Mouse (Mus musculus): Measurements from ENCODE around the gene Rbbp8nl. TPM values are rescaled to one million over a fixed set of nuclear protein-coding genes. Genes with fewer than 3 reads are reported as not detected.

Gene Rbbp8nl
- polyA plus RNA-seq, 1 experiment from 2014 or later: not detected

DNA sequence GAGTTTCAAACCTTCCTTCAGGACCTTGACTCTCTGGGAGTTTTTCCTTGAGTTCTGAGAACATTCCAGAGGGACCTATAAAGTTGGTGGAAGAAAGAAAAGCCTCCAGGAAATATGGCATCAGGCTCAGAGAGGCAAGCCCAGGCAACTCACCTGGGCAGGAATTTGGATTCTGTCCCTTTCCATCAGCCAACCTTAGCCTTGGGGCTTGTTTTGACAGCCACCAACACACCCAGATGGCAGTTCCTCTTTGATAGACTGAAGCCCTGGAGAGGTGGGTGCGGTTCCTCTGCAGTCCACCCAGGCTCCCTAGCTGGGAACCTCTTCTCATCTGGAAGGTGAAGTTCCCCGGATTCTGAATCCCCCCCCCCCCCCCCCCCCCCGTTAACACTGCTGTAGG, 53.2 kb downstream of the Rbbp8nl start:
- WGBS (ENCODE audit: missing documents): 19% methylated on average over 3 of the region's 3 CpGs
- Histone ChIP-seq H3K27ac (no peak overlapping the region), H3K4me3 (ENCODE audit: inconsistent target) (no peak overlapping the region)

DNA sequence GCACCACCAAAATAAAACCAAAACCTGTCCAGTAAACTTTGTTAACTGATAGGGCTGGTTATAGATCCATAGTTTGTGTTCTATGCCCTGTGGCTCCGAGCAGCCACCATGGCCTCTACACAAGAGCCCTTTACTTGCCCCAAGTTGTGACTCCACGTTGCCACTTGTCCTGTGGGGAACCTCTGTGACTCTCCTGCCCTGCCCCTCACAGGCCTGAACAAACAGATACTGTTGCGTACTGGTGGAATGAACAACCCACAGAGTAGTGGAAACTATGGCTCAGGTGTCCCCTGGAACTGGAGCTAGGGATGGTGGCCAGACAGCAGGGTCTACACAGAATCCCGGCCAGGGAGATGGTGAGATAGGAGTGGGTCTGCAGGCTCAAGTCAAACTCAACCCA, 53.9 kb downstream of the Rbbp8nl start:
- Histone ChIP-seq H3K4me3 (ENCODE audit: inconsistent target) (no peak overlapping the region), H3K27ac (no peak overlapping the region), H3K36me3 (ENCODE audit: inconsistent target) (no peaks in the 10 kb centered on the region), H3K79me2 (ENCODE audit: inconsistent target) (no peaks in the 10 kb centered on the region)
- WGBS (ENCODE audit: missing documents): 91% methylated on average over 4 of the region's 4 CpGs

More for the DNA sequence above, 53.2 kb downstream of the Rbbp8nl start:
- Histone ChIP-seq H3K36me3 (ENCODE audit: inconsistent target) (no peaks in the 10 kb centered on the region), H3K79me2 (ENCODE audit: inconsistent target) (no peaks in the 10 kb centered on the region)

DNA sequence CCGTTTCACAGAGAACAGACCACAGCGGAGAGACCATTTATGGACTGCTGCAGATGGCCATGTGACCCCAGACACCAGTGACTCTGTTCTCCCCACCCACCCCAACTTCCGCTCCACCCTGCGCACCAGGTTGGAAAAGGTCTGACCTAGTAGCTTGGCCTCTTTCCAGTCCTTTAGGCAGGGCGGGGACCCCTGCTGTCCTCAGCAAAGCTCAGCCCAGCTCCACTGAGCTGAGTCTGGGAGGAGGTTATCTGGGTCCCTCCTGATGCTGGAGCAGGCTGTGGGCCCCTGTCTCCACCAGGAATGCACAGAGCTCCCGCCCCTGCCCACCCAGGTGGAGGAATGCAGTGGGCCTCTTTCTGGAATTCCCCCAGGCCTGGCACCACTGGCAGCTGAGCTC, 54.7 kb downstream of the Rbbp8nl start:
- no peak overlapping the region for H3K27ac ChIP-seq

DNA sequence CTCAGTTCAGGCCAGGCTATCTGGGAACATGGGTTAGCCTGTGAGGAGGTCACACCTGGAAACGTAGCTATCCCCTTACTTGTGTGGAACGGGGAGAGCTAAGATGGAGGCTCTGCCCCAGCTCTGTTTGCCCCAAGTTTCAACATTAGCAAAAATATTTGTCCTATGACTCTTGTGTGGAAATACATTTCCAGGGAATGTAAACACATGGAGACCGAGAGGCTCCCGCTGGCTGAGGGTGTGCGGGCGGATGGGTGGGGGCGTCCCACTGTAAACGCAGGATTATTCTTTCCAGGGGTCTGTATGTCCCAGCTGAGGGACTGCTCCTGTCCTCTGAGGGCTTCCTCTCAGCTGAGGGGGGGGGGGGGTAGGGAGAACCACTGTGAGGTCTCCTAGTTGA, 55.3 kb downstream of the Rbbp8nl start:
- 92% methylated on average over 8 of the region's 8 CpGs for WGBS (ENCODE audit: missing documents)
- Histone ChIP-seq H3K4me3 (ENCODE audit: inconsistent target) (no peak overlapping the region), H3K79me2 (ENCODE audit: inconsistent target) (no peaks in the 10 kb centered on the region), H3K27ac (no peak overlapping the region), H3K36me3 (ENCODE audit: inconsistent target) (no peaks in the 10 kb centered on the region)

More for the DNA sequence above, 54.7 kb downstream of the Rbbp8nl start:
- 75% methylated on average over 6 of the region's 6 CpGs for WGBS (ENCODE audit: missing documents)
- Histone ChIP-seq H3K79me2 (ENCODE audit: inconsistent target) (no peaks in the 10 kb centered on the region), H3K4me3 (ENCODE audit: inconsistent target) (no peak overlapping the region), H3K36me3 (ENCODE audit: inconsistent target) (no peaks in the 10 kb centered on the region)

DNA sequence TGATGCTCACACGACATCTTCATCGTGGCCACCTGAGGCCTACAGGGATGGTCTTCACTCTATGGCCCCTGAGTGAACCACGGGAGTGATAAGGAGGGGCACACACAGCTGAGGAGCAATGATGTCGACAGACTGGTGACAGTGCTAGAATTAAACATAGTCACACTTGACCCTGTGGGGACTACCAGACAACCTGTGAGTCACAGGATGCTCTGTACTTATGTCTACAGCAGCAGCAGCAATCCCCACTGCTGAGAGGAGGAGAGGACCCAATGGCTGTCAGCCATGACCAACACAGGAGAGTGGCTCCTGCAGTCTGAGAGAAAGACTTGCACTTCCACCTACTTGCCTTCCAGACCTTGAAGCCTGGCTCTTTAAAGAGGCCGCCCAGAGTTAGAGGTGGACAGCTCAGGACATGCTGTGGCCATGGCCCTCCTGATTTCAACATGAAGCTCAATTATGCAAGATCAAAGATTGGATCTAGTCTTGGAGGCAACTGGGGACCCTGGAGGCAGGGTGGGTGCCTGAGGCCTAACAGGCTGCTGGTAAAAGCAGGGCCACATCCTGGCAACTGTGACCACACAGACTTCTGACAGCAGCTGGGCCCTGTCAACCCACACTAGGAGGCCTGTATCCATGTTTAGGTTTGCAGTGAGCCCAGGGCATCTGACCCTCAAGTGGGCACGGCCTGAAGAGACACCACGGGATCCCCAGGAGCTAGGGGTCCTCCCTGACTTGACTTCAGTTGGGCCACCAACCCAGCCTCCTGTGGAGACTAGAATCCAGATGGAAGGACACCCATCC, 56.4 kb downstream of the Rbbp8nl start:
- 79% methylated on average over 7 of the region's 7 CpGs for WGBS (ENCODE audit: missing documents)
- Histone ChIP-seq H3K27ac (no peak overlapping the region), H3K36me3 (ENCODE audit: inconsistent target) (no peaks in the 10 kb centered on the region), H3K79me2 (ENCODE audit: inconsistent target) (no peaks in the 10 kb centered on the region), H3K4me3 (ENCODE audit: inconsistent target) (no peak overlapping the region)

DNA sequence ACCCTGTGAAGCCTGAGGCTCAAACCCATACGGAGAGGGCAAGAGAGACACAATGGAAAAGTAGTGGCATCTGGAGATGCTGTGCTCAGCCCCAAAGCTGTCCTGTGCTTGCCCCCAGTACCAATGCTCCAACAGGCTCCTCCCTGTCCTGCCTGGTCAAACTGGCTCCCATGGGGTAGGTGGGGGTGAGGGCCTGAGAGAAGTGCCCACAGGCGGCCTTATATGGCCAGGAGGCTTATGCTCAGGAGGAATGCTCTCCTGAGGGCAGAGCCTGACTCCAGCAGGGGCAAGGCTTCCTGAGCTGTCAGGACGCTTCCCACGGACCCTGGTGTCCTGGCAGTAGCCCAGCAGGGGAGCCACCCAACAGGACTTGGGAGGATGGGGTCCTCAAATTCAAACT, 59.2 kb downstream of the Rbbp8nl start:
- Histone ChIP-seq H3K79me2 (ENCODE audit: inconsistent target) (no peaks in the 10 kb centered on the region), H3K36me3 (ENCODE audit: inconsistent target) (no peaks in the 10 kb centered on the region), H3K4me3 (ENCODE audit: inconsistent target) (no peak overlapping the region), H3K27ac (no peak overlapping the region)
- 77% methylated on average over 4 of the region's 4 CpGs for WGBS (ENCODE audit: missing documents)

DNA sequence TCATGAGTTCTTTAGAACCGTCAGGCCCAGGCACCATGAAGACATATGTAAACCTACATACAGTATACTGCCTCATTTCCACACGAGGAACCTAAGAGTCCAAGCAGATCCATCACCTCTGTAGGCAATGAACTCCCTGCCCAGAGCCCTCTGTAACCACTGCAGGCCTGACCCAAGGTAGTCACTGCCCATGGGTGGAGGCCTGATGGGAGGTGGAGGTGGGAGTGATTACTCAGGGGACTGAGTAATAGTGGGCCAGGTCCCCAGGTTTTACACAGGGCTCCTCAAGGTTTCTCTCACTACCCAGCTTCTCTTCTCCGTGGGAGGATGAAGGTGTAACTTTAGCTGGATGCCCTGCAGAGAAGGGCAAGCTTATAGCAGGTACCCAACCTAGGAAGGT, 60.5 kb downstream of the Rbbp8nl start:
- H3K4me3 ChIP-seq (ENCODE audit: inconsistent target): no peak overlapping the region
- WGBS (ENCODE audit: missing documents): 82% methylated on average over 3 of the region's 3 CpGs
- H3K36me3 ChIP-seq (ENCODE audit: inconsistent target): no peaks in the 10 kb centered on the region
- H3K27ac ChIP-seq: no peak overlapping the region
- H3K79me2 ChIP-seq (ENCODE audit: inconsistent target): no peaks in the 10 kb centered on the region

DNA sequence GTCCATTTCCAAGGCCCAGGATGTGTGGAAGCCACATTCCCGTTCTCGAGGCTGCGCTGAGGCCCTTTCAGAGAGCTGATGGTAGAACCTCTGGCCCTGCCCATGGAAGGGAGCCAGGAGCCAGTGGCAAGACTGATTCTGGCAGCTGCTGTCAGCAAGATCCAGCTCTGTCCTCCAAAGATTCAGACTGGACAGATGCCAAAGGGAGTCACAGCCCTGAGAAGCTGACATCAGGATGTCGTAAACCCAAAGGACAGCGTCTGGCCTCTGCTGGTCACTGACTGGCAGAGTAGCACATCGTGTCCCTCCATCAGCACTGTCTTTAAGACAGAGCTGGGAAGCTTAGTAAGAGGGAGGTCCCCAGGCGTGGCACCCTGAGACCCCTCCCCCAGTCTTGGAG, 61.1 kb downstream of the Rbbp8nl start:
- WGBS (ENCODE audit: missing documents): 84% methylated on average over 6 of the region's 7 CpGs
- no peaks in the 10 kb centered on the region for H3K79me2 ChIP-seq (ENCODE audit: inconsistent target)
- no peak overlapping the region for H3K4me3 ChIP-seq (ENCODE audit: inconsistent target)
- no peaks in the 10 kb centered on the region for H3K36me3 ChIP-seq (ENCODE audit: inconsistent target)
- no peak overlapping the region for H3K27ac ChIP-seq

DNA sequence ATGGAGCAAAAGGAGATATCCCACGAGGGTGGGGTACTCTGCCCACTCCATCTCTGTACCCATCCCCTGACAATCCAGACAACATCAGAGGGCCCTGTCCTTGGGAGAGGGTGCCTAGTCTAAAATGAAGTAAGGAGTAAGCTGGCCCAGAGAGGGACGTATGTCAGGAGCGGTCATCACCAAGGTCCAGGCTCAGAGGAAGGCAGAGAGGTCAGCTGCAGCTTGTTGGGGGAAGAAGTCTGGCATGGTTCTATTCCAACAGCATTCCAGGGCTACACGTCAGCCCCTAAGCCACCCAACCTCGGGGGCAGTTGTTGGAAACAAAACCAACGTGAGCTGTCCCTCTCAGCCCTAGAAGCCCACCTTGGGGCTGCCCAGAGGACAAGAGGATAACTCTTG, 61.6 kb downstream of the Rbbp8nl start:
- H3K4me3 ChIP-seq (ENCODE audit: inconsistent target): no peak overlapping the region
- WGBS (ENCODE audit: missing documents): 72% methylated on average over 6 of the region's 6 CpGs
- no peak overlapping the region for H3K27ac ChIP-seq
- no peaks in the 10 kb centered on the region for H3K79me2 ChIP-seq (ENCODE audit: inconsistent target)
- H3K36me3 ChIP-seq (ENCODE audit: inconsistent target): no peaks in the 10 kb centered on the region

Other genes starting within 250 kb of the Rbbp8nl start
- 143 to 206 TPM (median 153 TPM) in 3 replicates for gene Psma7, start 247.4 kb downstream of the Rbbp8nl start, polyA plus RNA-seq (2018)
- gene Ss18l1, start 247.4 kb downstream of the Rbbp8nl start, polyA plus RNA-seq (2018): 2.0 to 3.1 TPM (median 2.5 TPM) in 3 replicates
- gene Mtg2, start 219.3 kb downstream of the Rbbp8nl start, polyA plus RNA-seq (2018): 3.7 to 10.9 TPM (median 9.9 TPM) in 3 replicates
- gene Hrh3, start 185.4 kb downstream of the Rbbp8nl start, polyA plus RNA-seq (2018): not detected in 3 replicates
- 18.2 to 41.4 TPM (median 20.2 TPM) in 3 replicates for gene Osbpl2, start 170.6 kb downstream of the Rbbp8nl start, polyA plus RNA-seq (2018)
- gene Adrm1, start 118.4 kb downstream of the Rbbp8nl start, polyA plus RNA-seq (2018): 52.2 to 95.7 TPM (median 55.8 TPM) in 3 replicates
- not detected in 3 replicates for gene Lama5, start 64.0 kb downstream of the Rbbp8nl start, polyA plus RNA-seq (2018)
- gene Rps21, start 32.5 kb downstream of the Rbbp8nl start, polyA plus RNA-seq (2018): 350 to 1,718 TPM (median 1,499 TPM) in 3 replicates
- gene Cables2, start 16.4 kb downstream of the Rbbp8nl start, polyA plus RNA-seq (2018): 5.9 to 8.4 TPM (median 6.4 TPM) in 3 replicates
- not detected in 3 replicates for gene Gata5, start 44.8 kb upstream of the Rbbp8nl start, polyA plus RNA-seq (2018)
- gene Slco4a1, start 166.4 kb upstream of the Rbbp8nl start, polyA plus RNA-seq (2018): 0.09 to 0.52 TPM (median 0.23 TPM) in 3 replicates
- not detected in 3 replicates for gene Ntsr1, start 210.1 kb upstream of the Rbbp8nl start, polyA plus RNA-seq (2018)